Mouse (Mus musculus): ENCODE results near the gene Gpc6. TPM values are rescaled to one million over a fixed set of nuclear protein-coding genes. Genes with fewer than 3 reads are reported as not detected.

Gpc6 gene
- total RNA-seq, 4 experiments from 2014 or later: 7.7 to 10.5 (median 9.2) TPM

GRCm38 (mm10) chr14:117452150-117452549, 527.0 kb downstream of the Gpc6 start:
- DNase-seq (ENCODE audit: low spot score): no peak

DNA sequence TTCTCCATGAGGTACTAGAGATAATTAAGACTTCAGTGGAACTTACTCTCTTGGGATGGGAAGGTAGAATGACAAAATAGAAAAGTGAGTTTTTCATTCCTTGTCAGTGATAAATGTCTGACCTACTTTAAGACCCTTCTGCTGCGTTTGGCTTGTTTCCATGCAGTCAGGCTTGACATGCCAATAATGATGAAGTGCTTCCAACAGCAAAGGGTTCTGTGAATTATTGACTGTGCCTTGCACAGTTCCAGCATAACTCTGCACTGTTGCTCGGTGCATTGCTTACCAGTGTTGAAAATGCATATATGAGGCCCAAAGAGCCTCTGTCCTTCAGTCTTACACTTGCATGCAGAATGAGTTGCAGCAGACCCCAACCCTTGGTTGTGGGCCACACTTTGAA, 548.3 kb downstream of the Gpc6 start:
- DNase-seq (ENCODE audit: low spot score): no peak

DNA sequence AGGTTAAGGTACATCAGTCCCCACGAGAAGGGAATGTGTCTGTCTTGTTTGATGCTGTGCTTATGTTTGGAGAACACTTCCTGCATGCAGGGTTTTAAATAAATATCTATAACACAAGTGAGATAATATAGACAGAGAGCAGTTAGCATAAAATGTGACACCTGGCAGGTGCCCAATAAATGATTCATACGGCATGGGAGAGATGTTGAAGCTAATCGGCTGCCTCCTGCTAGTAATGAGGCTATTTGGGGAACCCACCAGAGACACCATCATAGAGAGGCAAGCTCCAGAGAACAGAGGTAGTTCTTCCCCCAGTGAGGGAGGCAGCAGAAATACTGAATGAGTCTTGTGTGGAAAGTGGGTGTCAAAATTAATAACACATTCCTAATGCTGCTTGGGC, 553.8 kb downstream of the Gpc6 start:
- DNase-seq (ENCODE audit: low spot score): no peak

- no peak for DNase-seq (ENCODE audit: low spot score)
Observed at GRCm38 (mm10) chr14:117487161-117487754, 562.1 kb downstream of the Gpc6 start.

- no peak for DNase-seq (ENCODE audit: low spot score)
Observed at GRCm38 (mm10) chr14:117490469-117490868, 565.4 kb downstream of the Gpc6 start.

DNA sequence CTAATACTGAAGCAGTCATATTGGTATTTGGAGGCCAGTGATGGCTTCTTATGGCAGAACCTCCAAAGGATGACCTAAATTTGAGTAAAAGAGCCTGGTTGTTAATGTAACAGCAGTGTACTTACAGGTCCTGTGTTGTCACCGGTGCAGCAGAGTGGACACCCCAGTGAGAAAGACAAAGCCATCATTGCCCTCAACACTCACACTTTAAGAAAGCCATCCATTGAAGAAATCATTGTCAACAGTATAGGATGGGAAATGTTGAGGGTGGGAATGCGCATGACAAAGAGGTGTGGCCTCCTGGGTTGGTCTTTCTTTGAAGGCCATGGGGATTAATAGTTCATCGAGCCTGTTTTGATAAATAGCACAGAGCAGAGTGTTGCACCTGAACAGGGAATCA, 570.0 kb downstream of the Gpc6 start:
- no peak for DNase-seq (ENCODE audit: low spot score)

GRCm38 (mm10) chr14:117498785-117499184, 573.7 kb downstream of the Gpc6 start:
- DNase-seq (ENCODE audit: low spot score): no peak

GRCm38 (mm10) chr14:117499354-117499753, 574.2 kb downstream of the Gpc6 start:
- no peak for DNase-seq (ENCODE audit: low spot score)

GRCm38 (mm10) chr14:117514829-117515228, 589.7 kb downstream of the Gpc6 start:
- DNase-seq (ENCODE audit: low spot score): no peak

- DNase-seq (ENCODE audit: low spot score): no peak
Observed at GRCm38 (mm10) chr14:117519574-117519973, 594.5 kb downstream of the Gpc6 start.

- DNase-seq (ENCODE audit: low spot score): no peak
Observed at GRCm38 (mm10) chr14:117520706-117521105, 595.6 kb downstream of the Gpc6 start.

GRCm38 (mm10) chr14:117525133-117525532, 600.0 kb downstream of the Gpc6 start:
- no peak for DNase-seq (ENCODE audit: low spot score)

GRCm38 (mm10) chr14:117527053-117527452, 601.9 kb downstream of the Gpc6 start:
- no peak for DNase-seq (ENCODE audit: low spot score)

DNA sequence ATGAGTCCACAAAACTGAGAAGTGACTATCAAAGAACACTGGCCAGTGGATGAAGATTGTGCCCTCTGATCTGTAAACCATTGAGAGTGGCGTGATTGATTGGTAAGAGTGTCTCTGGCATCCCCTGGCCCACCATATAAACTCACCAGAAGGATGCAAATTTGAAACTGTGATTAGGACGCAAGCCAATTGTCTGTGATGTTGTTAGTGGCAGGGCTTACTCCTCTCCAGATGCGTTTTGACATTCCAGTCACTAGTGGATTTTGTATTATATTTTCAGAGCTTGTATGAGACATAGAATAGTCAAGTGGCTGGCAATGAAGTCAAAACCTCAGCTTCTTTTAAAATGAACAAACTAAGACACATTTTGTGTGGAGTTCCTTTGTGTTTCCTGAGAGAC, 604.3 kb downstream of the Gpc6 start:
- no peak for DNase-seq (ENCODE audit: low spot score)

- DNase-seq (ENCODE audit: low spot score): peak; percentile 33
Observed at GRCm38 (mm10) chr14:117552776-117553175, 627.7 kb downstream of the Gpc6 start.

DNA sequence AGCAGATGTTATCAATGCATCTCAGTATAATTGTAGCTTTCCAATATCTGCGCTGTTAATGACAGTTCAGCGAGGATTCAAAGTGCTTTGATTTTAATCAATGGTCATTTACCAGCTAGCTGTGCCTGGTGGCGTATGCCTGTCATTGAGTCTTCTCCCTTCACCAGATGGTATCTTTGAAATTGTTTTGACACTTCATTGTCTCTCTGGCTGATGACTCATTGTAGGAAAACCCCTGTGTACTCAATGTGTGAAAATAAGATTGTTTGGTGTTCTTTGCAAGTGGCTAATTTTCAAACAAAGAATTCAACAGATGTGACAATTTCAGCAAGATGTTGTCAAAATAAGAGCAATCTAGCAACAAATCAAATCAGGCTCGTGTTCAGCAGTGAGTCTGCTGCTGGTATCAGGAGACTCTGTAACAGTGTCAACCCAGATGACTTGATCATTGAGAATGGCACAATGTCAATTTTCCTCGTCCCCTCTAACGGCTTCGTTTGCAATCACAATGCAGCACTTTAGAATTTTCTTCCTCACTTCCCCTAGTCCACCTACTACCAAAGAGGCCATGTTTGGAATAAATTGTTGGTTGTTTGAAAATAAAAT, 631.7 kb downstream of the Gpc6 start:
- no peak for DNase-seq (ENCODE audit: low spot score)

- no peak for DNase-seq (ENCODE audit: low spot score)
Observed at GRCm38 (mm10) chr14:117562146-117562545, 637.0 kb downstream of the Gpc6 start.

GRCm38 (mm10) chr14:117569278-117569677, 644.2 kb downstream of the Gpc6 start:
- no peak for DNase-seq (ENCODE audit: low spot score)

DNA sequence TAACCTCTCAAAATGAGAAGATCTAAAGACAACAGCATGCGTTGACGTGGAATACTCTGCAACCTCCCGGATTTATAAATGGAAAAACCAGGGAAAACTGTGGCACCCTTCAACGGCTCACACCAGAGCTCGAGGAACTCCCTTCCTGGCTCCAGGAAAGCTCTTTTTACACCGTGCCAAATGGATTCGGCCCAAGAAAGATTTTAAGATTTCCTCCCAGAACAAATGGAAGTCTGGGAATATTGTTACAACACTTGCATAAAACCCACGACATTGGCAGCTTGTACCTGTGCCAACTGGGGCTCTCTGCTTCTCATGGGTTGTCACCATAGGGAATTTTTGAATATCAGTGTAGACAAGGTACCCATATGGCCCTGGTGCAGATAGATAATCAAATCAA, 647.1 kb downstream of the Gpc6 start:
- peak; percentile 42 for DNase-seq (ENCODE audit: low spot score)

DNA sequence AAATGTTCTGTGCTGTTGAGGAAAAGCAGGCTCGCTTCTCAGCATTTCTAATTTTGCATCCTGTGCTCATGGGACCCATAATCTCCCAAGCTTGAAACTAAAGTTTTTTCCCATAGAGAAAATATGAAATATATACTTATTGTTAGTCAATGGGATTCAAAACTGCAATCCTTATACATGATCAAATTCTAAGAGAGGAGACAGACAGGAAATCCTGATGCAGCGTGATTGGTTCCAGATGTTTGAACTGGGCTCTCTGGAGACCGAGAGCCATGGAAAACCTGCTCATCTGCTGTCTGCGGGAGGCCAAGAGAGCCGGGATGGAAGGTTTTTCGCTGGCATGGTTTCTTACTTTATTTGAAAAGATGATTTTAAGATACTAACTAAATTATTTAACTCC, 649.1 kb downstream of the Gpc6 start:
- peak; percentile 16 for DNase-seq (ENCODE audit: low spot score)

GRCm38 (mm10) chr14:117581740-117582139, 656.6 kb downstream of the Gpc6 start:
- no peak for DNase-seq (ENCODE audit: low spot score)

- DNase-seq (ENCODE audit: low spot score): no peak
Observed at GRCm38 (mm10) chr14:117599758-117600157, 674.6 kb downstream of the Gpc6 start.

GRCm38 (mm10) chr14:117603837-117604236, 678.7 kb downstream of the Gpc6 start:
- DNase-seq (ENCODE audit: low spot score): no peak

DNA sequence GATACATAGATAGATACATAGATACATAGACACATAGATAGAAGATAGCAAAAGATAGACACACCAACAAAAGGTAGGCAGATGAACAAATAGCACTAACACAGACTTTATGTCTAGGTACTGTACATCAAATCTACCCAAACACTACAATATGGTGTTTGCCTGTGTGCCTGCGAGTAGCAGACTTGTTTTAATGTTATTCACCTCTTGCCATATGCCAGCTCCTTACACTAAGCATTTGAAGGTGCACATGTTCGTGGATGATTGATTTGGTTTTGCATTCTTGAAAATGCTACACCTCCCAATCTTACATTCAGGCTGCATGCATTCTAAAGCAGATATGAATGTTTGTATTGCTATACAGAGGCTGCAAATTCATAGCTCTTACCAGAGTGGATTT, 680.6 kb downstream of the Gpc6 start:
- no peak for DNase-seq (ENCODE audit: low spot score)

All from heart, adult 8-10 months (tissue).